Mouse (Mus musculus): ENCODE measurements around the gene Paox. TPM values are rescaled to one million over a fixed set of nuclear protein-coding genes. Genes with fewer than 3 reads are reported as not detected.

Paox gene
- total RNA-seq (2014; rRNA removed; ENCODE audit: low replicate concordance), result 8.1 and 11.8 TPM in 2 replicates
- polyA plus RNA-seq (2015; fragmentation: Nextera tagmentation; extraction: Ambion mirVana), result 8.5 and 8.7 TPM in 2 replicates

- H3K36me3 ChIP-seq (replicated peaks; ENCODE audit: control insufficient read depth, insufficient read depth, low read length), result peaks cover 22% of the 10 kb centered on the region
- peak within 1 kb of the TSS; percentile 71 for H3K4me3 ChIP-seq (ENCODE audit: low read depth, low read length)
- under 1% methylated on average over 23 of the region's 23 CpGs for WGBS
- DNase-seq (ENCODE audit: low spot score) (peak; percentile 84), ATAC-seq (ENCODE audit: insufficient read depth, low read depth) (peak; percentile 75)
- no peaks in the 10 kb centered on the region for H3K9me3 ChIP-seq (replicated peaks; ENCODE audit: control insufficient read depth, low read length)
- H3K9ac ChIP-seq (replicated peaks; ENCODE audit: low read depth, low read length), result peak within 1 kb of the TSS; percentile 60
- peaks cover 4% of the 10 kb centered on the region; the same call in 1 of the 2 replicates for H3K4me1 ChIP-seq (ENCODE audit: control insufficient read depth, insufficient read depth)
- no peaks in the 10 kb centered on the region for H3K27me3 ChIP-seq (ENCODE audit: control insufficient read depth, insufficient read depth, low read length)
- peak within 1 kb of the TSS; percentile 92 for H3K27ac ChIP-seq (ENCODE audit: low read depth)
- H3K4me2 ChIP-seq (ENCODE audit: low read depth, low read length), result peak within 1 kb of the TSS; percentile 68
- no peak for TF ChIP-seq CTCF (IDR thresholded peaks at IDR 0.05; ENCODE audit: low read depth)
- TF ChIP-seq EP300 (IDR thresholded peaks at IDR 0.05; ENCODE audit: low read depth), result 0 out of 2 replicates have a peak, but pooled peaks have one; percentile 4
Observed at GRCm38 (mm10) chr7:140115583-140116328, at the start of gene Paox. Gene Paox (plus strand): TSS chr7:140115799.

- peaks cover 55% of the 10 kb centered on the region for H3K27me3 ChIP-seq (ENCODE audit: control insufficient read depth, insufficient read depth, low read length)
- no peak for TF ChIP-seq EP300 (IDR thresholded peaks at IDR 0.05; ENCODE audit: low read depth)
- no peak for TF ChIP-seq CTCF (IDR thresholded peaks at IDR 0.05; ENCODE audit: low read depth)
- no peaks in the 10 kb centered on the region for H3K4me1 ChIP-seq (ENCODE audit: control insufficient read depth, insufficient read depth)
- H3K9me3 ChIP-seq (replicated peaks; ENCODE audit: control insufficient read depth, low read length), result no peaks in the 10 kb centered on the region
- DNase-seq (ENCODE audit: low spot score), result no peak
- WGBS, result 53% methylated on average over 6 of the region's 6 CpGs
- H3K4me3 ChIP-seq (ENCODE audit: low read depth, low read length), result no peak overlapping the region
- no peak overlapping the region for H3K9ac ChIP-seq (replicated peaks; ENCODE audit: low read depth, low read length)
- H3K27ac ChIP-seq (ENCODE audit: low read depth), result no peak overlapping the region
- no peak overlapping the region for H3K4me2 ChIP-seq (ENCODE audit: low read depth, low read length)
- H3K36me3 ChIP-seq (replicated peaks; ENCODE audit: control insufficient read depth, insufficient read depth, low read length), result no peaks in the 10 kb centered on the region
- ATAC-seq (ENCODE audit: insufficient read depth, low read depth), result no peak
Observed at GRCm38 (mm10) chr7:140067397-140067796, 48.2 kb upstream of the Paox start.

- 27% methylated on average over 37 of the region's 39 CpGs for WGBS
- ATAC-seq (ENCODE audit: insufficient read depth, low read depth) (peak; percentile 64), DNase-seq (ENCODE audit: low spot score) (no peak)
- Histone ChIP-seq H3K4me2 (ENCODE audit: low read depth, low read length) (peak overlapping the region; percentile 67), H3K27ac (ENCODE audit: low read depth) (no peak overlapping the region), H3K9ac (replicated peaks; ENCODE audit: low read depth, low read length) (peak overlapping the region; percentile 37; the same call in 1 of the 2 replicates), H3K4me3 (ENCODE audit: low read depth, low read length) (peak overlapping the region; percentile 38), H3K27me3 (ENCODE audit: control insufficient read depth, insufficient read depth, low read length) (peaks cover 30% of the 10 kb centered on the region), H3K4me1 (ENCODE audit: control insufficient read depth, insufficient read depth) (no peaks in the 10 kb centered on the region), H3K36me3 (replicated peaks; ENCODE audit: control insufficient read depth, insufficient read depth, low read length) (no peaks in the 10 kb centered on the region), H3K9me3 (replicated peaks; ENCODE audit: control insufficient read depth, low read length) (no peaks in the 10 kb centered on the region)
- TF ChIP-seq CTCF (IDR thresholded peaks at IDR 0.05; ENCODE audit: low read depth), result no peak
- no peak for TF ChIP-seq EP300 (IDR thresholded peaks at IDR 0.05; ENCODE audit: low read depth)
Observed at GRCm38 (mm10) chr7:140070042-140070711, 45.4 kb upstream of the Paox start.

GRCm38 (mm10) chr7:140077698-140078097, 37.9 kb upstream of the Paox start:
- peaks cover 42% of the 10 kb centered on the region for H3K27me3 ChIP-seq (ENCODE audit: control insufficient read depth, insufficient read depth, low read length)
- H3K27ac ChIP-seq (ENCODE audit: low read depth), result no peak overlapping the region
- no peak overlapping the region for H3K4me3 ChIP-seq (ENCODE audit: low read depth, low read length)
- ATAC-seq (ENCODE audit: insufficient read depth, low read depth), result no peak
- H3K9ac ChIP-seq (replicated peaks; ENCODE audit: low read depth, low read length), result no peak overlapping the region
- WGBS, result 64% methylated on average over 6 of the region's 6 CpGs
- no peaks in the 10 kb centered on the region for H3K36me3 ChIP-seq (replicated peaks; ENCODE audit: control insufficient read depth, insufficient read depth, low read length)
- H3K9me3 ChIP-seq (replicated peaks; ENCODE audit: control insufficient read depth, low read length), result no peaks in the 10 kb centered on the region
- TF ChIP-seq CTCF (IDR thresholded peaks at IDR 0.05; ENCODE audit: low read depth), result no peak
- TF ChIP-seq EP300 (IDR thresholded peaks at IDR 0.05; ENCODE audit: low read depth), result no peak
- no peak overlapping the region for H3K4me2 ChIP-seq (ENCODE audit: low read depth, low read length)
- H3K4me1 ChIP-seq (ENCODE audit: control insufficient read depth, insufficient read depth), result no peaks in the 10 kb centered on the region
- no peak for DNase-seq (ENCODE audit: low spot score)

GRCm38 (mm10) chr7:140078711-140079110, 36.9 kb upstream of the Paox start:
- H3K9ac ChIP-seq (replicated peaks; ENCODE audit: low read depth, low read length), result no peak overlapping the region
- TF ChIP-seq CTCF (IDR thresholded peaks at IDR 0.05; ENCODE audit: low read depth), result peak; percentile 84
- TF ChIP-seq EP300 (IDR thresholded peaks at IDR 0.05; ENCODE audit: low read depth), result no peak
- ATAC-seq (ENCODE audit: insufficient read depth, low read depth) (no peak), DNase-seq (ENCODE audit: low spot score) (peak; percentile 32)
- H3K4me1 ChIP-seq (ENCODE audit: control insufficient read depth, insufficient read depth), result no peaks in the 10 kb centered on the region
- H3K9me3 ChIP-seq (replicated peaks; ENCODE audit: control insufficient read depth, low read length), result no peaks in the 10 kb centered on the region
- H3K27me3 ChIP-seq (ENCODE audit: control insufficient read depth, insufficient read depth, low read length), result peaks cover 45% of the 10 kb centered on the region
- H3K36me3 ChIP-seq (replicated peaks; ENCODE audit: control insufficient read depth, insufficient read depth, low read length), result no peaks in the 10 kb centered on the region
- no peak overlapping the region for H3K4me2 ChIP-seq (ENCODE audit: low read depth, low read length)
- no peak overlapping the region for H3K4me3 ChIP-seq (ENCODE audit: low read depth, low read length)
- 6% methylated on average over 5 of the region's 5 CpGs for WGBS
- no peak overlapping the region for H3K27ac ChIP-seq (ENCODE audit: low read depth)

Measured in heart, postnatal 0 days (tissue).